Mouse (Mus musculus) skeletal muscle tissue, postnatal 0 days (tissue): Measurements from ENCODE around the gene 2610301B20Rik. TPM values are rescaled to one million over a fixed set of nuclear protein-coding genes. Genes with fewer than 3 reads are reported as not detected.

Experiments used
- microRNA-seq, 2 experiments: library from miRNA; unstranded; fragments of <30 nt; microRNA quantifications; one replicate each; pipeline ENCODE4; 2016
- polyA plus RNA-seq: library from polyadenylated mRNA; unstranded; fragments of >200 nt; fragmentation: Nextera tagmentation; extraction: Ambion mirVana; gene quantifications from 2 replicates; pipeline ENCODE4 v1.2.1, GENCODE M21; 2015

The 2610301B20Rik gene
- polyA plus RNA-seq = 12.0 and 13.7 TPM in 2 replicates

GRCm38 (mm10) chr4:10873920-10874665 is at the start of gene 2610301B20Rik:
Gene 2610301B20Rik, plus strand, starts transcription at chr4:10874498.

Small RNA genes within 50 kb of the gene (microRNA-seq; reads per million reads assigned to microRNA genes)
- gene Mir3471-1 (0 reads per million in 2 experiments), gene n-TSaga9 (1.9 to 2.5 reads per million in 2 experiments)
